Mouse (Mus musculus) fat pad, adult 2 months (tissue): ENCODE results near the gene Gm10643.

ENCODE experiments used
- DNase-seq: peaks from one replicate; pipeline ENCODE4 v3.0.0-alpha.2; 2011; ENCODE audit warnings: low read depth, low spot score; ENCODE audit errors: extremely low read depth

Gm10643 gene

GRCm38 (mm10) chr8:84042066-84042947 is 22.6 kb downstream of the Gm10643 start, which contains the start of gene Il27ra:
TSS of gene Il27ra (minus strand) at chr8:84042589.
- DNase-seq: no peak

DNA sequence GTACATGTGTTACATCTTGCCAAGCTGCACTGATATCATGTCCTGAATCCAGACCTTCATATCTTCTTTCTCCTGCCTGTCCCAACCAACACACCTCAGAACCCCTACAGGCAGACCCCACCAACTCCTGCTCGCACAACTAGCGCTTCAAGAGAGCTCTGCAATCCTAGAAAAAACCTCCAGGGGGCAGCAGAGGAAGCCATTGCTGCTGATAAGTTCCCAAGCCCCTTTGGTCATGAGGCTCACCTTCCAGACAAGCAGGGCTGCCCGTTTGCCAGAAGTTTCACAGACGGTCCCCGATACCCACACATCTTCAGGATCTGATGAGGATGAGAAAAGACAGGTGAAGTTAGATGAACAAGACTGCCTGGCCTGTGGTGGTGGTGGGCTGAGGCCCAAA is 25.9 kb downstream of the Gm10643 start:
- DNase-seq: no peak

DNA sequence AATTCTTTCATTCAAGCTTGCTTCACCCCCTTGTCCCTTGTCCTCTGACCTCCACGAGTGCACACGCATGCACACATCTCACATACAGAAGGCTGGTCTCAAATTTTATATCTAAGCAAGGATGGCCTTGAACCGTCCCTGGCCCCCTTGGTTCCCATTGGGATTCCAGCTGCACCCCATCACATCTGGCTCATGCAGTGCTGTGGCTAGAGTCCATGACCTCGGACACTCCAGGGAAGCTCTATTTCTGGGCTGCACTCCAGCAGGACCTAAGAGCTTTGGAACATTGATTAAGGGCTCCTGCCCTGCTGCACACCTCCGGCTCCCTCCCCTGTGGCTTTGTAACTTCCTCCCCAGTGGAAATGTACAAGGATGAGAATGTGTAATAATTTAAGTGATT is 26.9 kb downstream of the Gm10643 start:
- DNase-seq: no peak

DNA sequence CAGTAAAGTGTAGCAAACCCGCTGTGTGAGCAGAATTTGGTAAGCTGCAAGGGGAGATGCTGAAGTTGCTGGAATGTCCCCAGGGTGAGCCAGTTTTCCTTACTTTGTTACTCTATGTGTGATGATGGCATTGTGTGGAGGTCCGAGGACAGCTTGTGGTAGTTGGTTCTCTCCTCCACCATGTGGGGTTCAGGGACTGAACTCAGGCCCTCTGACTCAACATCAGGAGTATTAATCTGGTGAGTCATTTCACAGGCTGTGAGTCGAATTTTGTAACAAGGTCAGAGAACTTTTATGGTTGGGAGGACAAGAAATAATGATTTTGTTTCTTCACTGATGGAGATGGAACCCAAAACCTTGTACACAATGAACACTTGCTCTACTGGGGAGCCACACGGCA is 32.2 kb downstream of the Gm10643 start:
- DNase-seq: no peak

GRCm38 (mm10) chr8:84029272-84029671 is 35.7 kb downstream of the Gm10643 start:
- no peak for DNase-seq

DNA sequence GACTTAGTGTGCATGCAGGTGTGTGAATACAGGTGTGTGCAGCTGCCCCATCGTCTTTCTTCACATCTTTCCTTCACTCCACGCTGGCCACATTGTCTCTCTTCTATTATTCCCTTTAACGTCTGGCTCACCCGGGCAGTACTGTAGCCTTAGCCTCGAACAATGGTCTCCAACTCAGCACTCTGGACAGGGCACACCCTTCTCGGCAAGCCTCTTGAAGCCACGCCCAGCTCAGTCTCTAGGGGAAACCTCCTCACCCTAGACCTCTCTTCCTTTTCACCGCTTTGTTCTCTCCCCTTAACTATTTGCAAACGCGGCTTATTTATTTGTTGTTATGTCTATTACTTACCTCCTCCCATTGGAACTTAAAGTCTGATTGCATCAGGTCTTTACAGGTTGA is 37.5 kb downstream of the Gm10643 start:
- DNase-seq: no peak

GRCm38 (mm10) chr8:84025863-84026262 is 39.1 kb downstream of the Gm10643 start:
- DNase-seq: no peak

GRCm38 (mm10) chr8:84024171-84024570 is 40.8 kb downstream of the Gm10643 start:
- no peak for DNase-seq

DNA sequence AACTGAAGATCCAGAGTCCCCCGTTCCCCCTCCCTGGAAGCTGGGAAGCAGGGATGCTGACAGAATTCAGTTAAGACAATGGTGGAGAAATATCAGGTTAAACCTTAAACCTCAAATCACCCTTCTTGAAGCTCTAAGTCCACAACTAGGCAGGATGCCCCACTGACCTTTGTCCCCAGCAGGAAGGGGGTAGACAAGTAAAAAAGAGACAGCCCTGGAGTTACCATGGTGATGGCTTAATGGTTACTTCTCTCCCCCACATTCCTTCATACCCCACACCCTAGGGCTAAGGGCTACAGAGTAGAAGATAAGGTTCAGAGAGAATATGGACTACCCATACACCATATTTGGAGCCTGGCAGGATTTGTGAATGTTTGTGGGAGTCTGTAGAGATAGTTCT is 41.3 kb downstream of the Gm10643 start:
- DNase-seq: no peak

DNA sequence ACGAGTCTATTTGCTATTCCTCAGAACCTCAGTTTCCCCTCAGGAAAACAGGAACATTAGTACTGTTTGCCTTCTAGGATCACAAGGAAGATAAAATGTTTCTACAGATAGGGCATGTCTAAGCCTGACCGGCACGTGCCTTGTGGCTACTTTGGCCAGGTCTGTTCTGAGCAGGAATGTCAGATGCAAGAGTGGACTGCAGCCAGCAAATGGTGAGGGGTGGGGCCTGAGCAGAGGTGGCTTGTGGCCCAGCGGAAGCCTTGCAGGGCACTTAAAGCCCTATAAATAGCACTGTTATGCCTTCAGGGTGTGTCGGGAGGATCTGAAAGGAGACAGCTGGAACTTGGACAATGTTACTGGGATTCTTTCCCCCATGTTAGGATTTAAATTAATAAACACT is 41.9 kb downstream of the Gm10643 start:
- no peak for DNase-seq

DNA sequence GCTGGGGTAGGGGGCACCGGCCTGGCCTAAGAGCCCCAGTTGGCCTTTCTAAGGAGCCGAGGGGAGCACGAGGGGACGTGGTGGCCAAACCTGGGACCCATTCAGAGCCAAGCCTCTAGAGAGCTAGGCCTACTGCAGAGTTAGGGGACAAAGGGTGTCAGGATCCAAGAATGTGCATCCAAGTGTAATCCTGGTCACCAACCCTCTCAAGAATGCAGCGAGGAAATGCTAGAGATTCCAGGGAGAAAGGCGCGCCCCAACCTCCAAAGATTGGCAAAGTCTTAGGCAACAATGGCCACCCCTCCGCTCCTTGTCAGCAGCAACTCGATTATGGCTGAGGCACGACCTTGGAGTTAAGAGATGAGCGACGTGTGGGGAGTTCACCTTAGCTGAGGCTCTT is 43.4 kb downstream of the Gm10643 start:
- no peak for DNase-seq

DNA sequence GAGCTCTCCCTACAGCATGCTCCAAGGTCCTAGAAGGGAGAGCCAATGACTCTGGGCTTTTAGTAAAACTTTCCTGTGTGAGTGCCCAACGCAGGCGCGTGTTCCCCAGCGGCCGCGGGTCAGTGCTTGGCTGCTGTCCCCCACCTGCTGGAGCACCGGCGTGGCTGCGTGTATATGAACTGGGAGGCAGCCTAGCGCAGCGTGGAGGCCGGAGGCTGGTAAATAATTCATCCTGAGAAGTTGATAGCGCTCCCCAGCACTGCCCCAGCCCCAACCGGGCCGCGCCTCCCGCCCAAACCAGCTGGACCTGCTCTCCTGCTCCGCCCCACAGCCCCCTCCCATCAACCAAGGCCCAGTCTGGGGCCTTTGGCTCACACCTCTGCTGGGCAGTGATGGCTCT is 43.8 kb downstream of the Gm10643 start, which contains the start of gene Palm3:
TSS of gene Palm3 (plus strand) at position 376 of the 400 bp plus-strand sequence.
- DNase-seq: no peak

GRCm38 (mm10) chr8:84019738-84020137 is 45.2 kb downstream of the Gm10643 start:
- no peak for DNase-seq

DNA sequence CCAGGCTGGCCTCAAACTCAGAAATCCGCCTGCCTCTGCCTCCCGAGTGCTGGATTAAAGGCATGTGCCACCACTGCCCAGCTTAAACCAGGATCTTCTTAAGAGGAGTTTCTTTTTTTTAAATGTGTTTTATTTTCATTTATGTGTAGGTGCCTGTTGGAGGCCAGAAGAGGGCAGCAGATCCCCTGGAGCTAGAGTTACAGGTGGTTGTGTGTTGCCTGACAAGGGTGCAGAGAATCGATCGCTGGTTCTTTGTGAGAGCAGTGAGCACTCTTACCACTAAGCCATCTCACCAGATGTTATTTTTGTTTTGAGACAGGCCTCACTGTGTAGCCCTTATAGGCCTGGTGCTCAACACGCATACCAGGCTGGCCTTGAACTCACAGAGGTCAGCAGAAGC is 49.1 kb downstream of the Gm10643 start:
- DNase-seq: no peak
